ENCODE assay signal across 11 mouse cellular contexts in the genomic region with DNA sequence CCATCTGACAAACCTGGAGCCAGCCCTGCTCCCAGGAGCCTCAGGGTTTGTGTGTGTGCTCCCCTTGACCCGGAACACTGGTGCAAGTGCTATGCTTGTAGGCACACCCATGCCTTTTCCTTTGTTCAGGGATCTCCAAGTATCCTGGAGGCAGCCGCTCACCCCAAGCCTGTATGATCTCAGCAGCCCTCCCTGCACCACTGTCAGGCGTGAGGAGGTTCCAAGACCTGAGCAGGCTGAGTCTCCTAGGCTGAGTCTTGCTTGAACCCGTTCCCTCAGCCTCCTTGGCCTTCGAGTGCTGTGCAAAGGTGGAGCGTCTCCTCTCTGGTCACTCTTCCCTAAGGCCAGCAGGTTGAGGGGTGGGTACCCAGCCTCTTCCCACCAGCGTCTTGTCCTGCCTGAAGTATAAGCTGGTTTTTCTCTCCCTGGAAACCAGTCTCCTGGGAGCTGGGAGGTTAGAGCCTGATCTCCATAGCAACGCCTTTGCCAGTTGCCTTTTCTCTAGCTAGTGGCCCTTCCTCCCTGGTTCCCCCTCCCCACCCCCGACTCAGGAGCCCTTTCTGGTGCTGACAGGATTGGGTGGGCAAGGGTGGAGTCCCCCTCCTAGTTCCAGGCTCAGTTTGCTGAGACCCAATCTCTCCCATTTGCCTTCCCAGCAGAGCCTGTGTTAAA. TPM values are rescaled to one million over a fixed set of nuclear protein-coding genes. Genes with fewer than 3 reads are reported as not detected.
DNase-seq lines count a peak whose midpoint lies in the region; ATAC-seq lines count a peak whose summit lies in the region.
"Had no signal": no experiment of that assay in that cellular context is flagged by ENCODE, and none has a peak within 500 bp of the region (broad histone marks: within the 10 kb centered on the region; RNA-seq: fewer than 3 reads in every experiment).

No protein-coding gene starts in this region.

- no peak for DNase-seq in heart, embryonic 10.5 days (ENCODE audit: low spot score)
- DNase-seq in heart, postnatal 14 days = no peak
- DNase-seq in embryonic facial prominence, embryonic 14.5 days (ENCODE audit: low spot score) = peak; percentile 79
- DNase-seq in limb, embryonic 10.5 days (ENCODE audit: low spot score) = no peak
- DNase-seq in layer of hippocampus, adult 8-10 months (ENCODE audit: low spot score in 2 of 2) = no peak
- no peak for DNase-seq in right cerebral cortex, adult 18-20 months
- DNase-seq: cerebellum, adult 11-12 months had no signal

- H3K27ac ChIP-seq in heart, embryonic 10.5 days = peak overlapping the region; percentile 6; the same call in 1 of the 2 replicates
- H3K27ac ChIP-seq in embryonic facial prominence, embryonic 14.5 days (replicated peaks; ENCODE audit: low read depth, low read length) = peak overlapping the region; percentile 28; the same call in 1 of the 2 replicates
- H3K27ac ChIP-seq in limb, embryonic 10.5 days = peak overlapping the region; percentile 66
- peak overlapping the region; percentile 74 for H3K27ac ChIP-seq in neural tube, embryonic 14.5 days (ENCODE audit: low read depth, low read length)

- WGBS in heart, embryonic 10.5 days = 40% methylated on average over 9 of the region's 9 CpGs
- WGBS in embryonic facial prominence, embryonic 14.5 days = 28% methylated on average over 9 of the region's 9 CpGs
- 35% methylated on average over 9 of the region's 9 CpGs for WGBS in limb, embryonic 10.5 days
- 18% methylated on average over 9 of the region's 9 CpGs for WGBS in neural tube, embryonic 14.5 days

- H3K4me1 ChIP-seq in heart, embryonic 10.5 days = peaks cover 59% of the 10 kb centered on the region
- peaks cover 43% of the 10 kb centered on the region for H3K4me1 ChIP-seq in embryonic facial prominence, embryonic 14.5 days (ENCODE audit: control insufficient read depth, insufficient read depth, low read length)
- peaks cover 59% of the 10 kb centered on the region for H3K4me1 ChIP-seq in limb, embryonic 10.5 days
- H3K4me1 ChIP-seq in neural tube, embryonic 14.5 days (ENCODE audit: control insufficient read depth, insufficient read depth, low read length) = peaks cover 48% of the 10 kb centered on the region

- peaks cover 24% of the 10 kb centered on the region for H3K36me3 ChIP-seq in heart, embryonic 10.5 days
- H3K36me3 ChIP-seq in embryonic facial prominence, embryonic 14.5 days (ENCODE audit: control insufficient read depth, insufficient read depth, low read length) = no peaks in the 10 kb centered on the region
- peaks cover 20% of the 10 kb centered on the region for H3K36me3 ChIP-seq in limb, embryonic 10.5 days
- H3K36me3 ChIP-seq in neural tube, embryonic 14.5 days (ENCODE audit: control insufficient read depth, insufficient read depth, low read length) = no peaks in the 10 kb centered on the region

- no peak overlapping the region for H3K4me3 ChIP-seq in heart, embryonic 10.5 days
- no peak overlapping the region for H3K4me3 ChIP-seq in embryonic facial prominence, embryonic 14.5 days (ENCODE audit: low read depth, low read length)
- H3K4me3 ChIP-seq in limb, embryonic 10.5 days = no peak overlapping the region
- H3K4me3 ChIP-seq in neural tube, embryonic 14.5 days (ENCODE audit: low read depth, low read length) = no peak overlapping the region
- H3K4me3 ChIP-seq: myocyte had no signal

- no peak overlapping the region for H3K9ac ChIP-seq in embryonic facial prominence, embryonic 14.5 days (ENCODE audit: low read depth, low read length)
- no peak overlapping the region for H3K9ac ChIP-seq in neural tube, embryonic 14.5 days (replicated peaks; ENCODE audit: low read depth, low read length)

- peaks cover 16% of the 10 kb centered on the region; the same call in 1 of the 2 replicates for H3K27me3 ChIP-seq in heart, embryonic 10.5 days (ENCODE audit: insufficient read depth, poor library complexity, severe bottlenecking)
- no peaks in the 10 kb centered on the region for H3K27me3 ChIP-seq in embryonic facial prominence, embryonic 14.5 days (replicated peaks; ENCODE audit: control insufficient read depth, insufficient read depth, low read length)
- H3K27me3 ChIP-seq in limb, embryonic 10.5 days (ENCODE audit: low read depth, poor library complexity, severe bottlenecking) = peaks cover 11% of the 10 kb centered on the region; the same call in 1 of the 2 replicates
- H3K27me3 ChIP-seq in neural tube, embryonic 14.5 days (ENCODE audit: control insufficient read depth, insufficient read depth, low read length) = no peaks in the 10 kb centered on the region; the same call in 1 of the 2 replicates

- no peak; the same call in 1 of the 2 replicates for ATAC-seq in embryonic facial prominence, embryonic 14.5 days (ENCODE audit: low read depth)
- peak; percentile 50 for ATAC-seq in neural tube, embryonic 14.5 days (ENCODE audit: low read depth)
- ATAC-seq in inflammation-experienced regulatory T-cells, adult 6 months = no peak
- ATAC-seq: Patski had no signal

- no peaks in the 10 kb centered on the region for H3K9me3 ChIP-seq in heart, embryonic 10.5 days
- H3K9me3 ChIP-seq in embryonic facial prominence, embryonic 14.5 days (ENCODE audit: control insufficient read depth, low read length) = no peaks in the 10 kb centered on the region
- H3K9me3 ChIP-seq in limb, embryonic 10.5 days (replicated peaks) = no peaks in the 10 kb centered on the region
- H3K9me3 ChIP-seq in neural tube, embryonic 14.5 days (ENCODE audit: control insufficient read depth, low read length) = no peaks in the 10 kb centered on the region

- H3K4me2 ChIP-seq in embryonic facial prominence, embryonic 14.5 days (ENCODE audit: low read depth, low read length) = no peak overlapping the region
- 0 out of 2 replicates have a peak overlapping the region, but pooled peaks have one; percentile 4 for H3K4me2 ChIP-seq in neural tube, embryonic 14.5 days (ENCODE audit: low read depth, low read length)

- intact Hi-C loops in heart, postnatal 14 days (cut with DNase I) = no loop called here

RNA-seq across cellular contexts. Expression of a gene that starts 24.0 kb away (rescaled TPM):
- polyA plus RNA-seq in heart, embryonic 10.5 days (2016; fragmentation: Nextera tagmentation; extraction: Ambion mirVana) = 0.43 and 1.0 TPM in 2 replicates
- 1 to 10 TPM; 2.1 to 5.2 TPM for total RNA-seq in heart, postnatal 14 days (2021)
- 2.1 and 2.4 TPM in 2 replicates for polyA plus RNA-seq in embryonic facial prominence, embryonic 14.5 days (2014; fragmentation: Nextera tagmentation; extraction: Ambion mirVana)
- 0.72 and 0.75 TPM in 2 replicates for polyA plus RNA-seq in limb, embryonic 10.5 days (2016; fragmentation: Nextera tagmentation; extraction: Ambion mirVana)
- polyA plus RNA-seq in neural tube, embryonic 14.5 days (2014; fragmentation: Nextera tagmentation; extraction: Ambion mirVana) = 0.40 and 1.1 TPM in 2 replicates
- polyA plus RNA-seq in inflammation-experienced regulatory T-cells, adult 6 months (2017; shearing (Covaris generic)) = 10 to 100 TPM; 77.7 to 87.6 (median 81.4) TPM
- 10 to 100 TPM; 23.8 to 34.0 (median 31.7) TPM for total RNA-seq in layer of hippocampus, adult 8-10 months (2022)
- polyA plus RNA-seq: Patski had no signal

Comparison
In these comparisons a context has a peak if more than half of its experiments do, and no peak if none do; other contexts are left out.
1. H3K27ac ChIP-seq: peak in every context shown above with its lines; median percentile 74 in neural tube, embryonic 14.5 days; 66 in limb, embryonic 10.5 days; 28 in embryonic facial prominence, embryonic 14.5 days; 6 in heart, embryonic 10.5 days.
2. RNA of a gene that starts 24.0 kb away (polyA plus RNA-seq): 77.7 to 87.6 TPM in inflammation-experienced regulatory T-cells, adult 6 months; 2.1 to 2.4 TPM in embryonic facial prominence, embryonic 14.5 days, 0.43 to 1.0 TPM in heart, embryonic 10.5 days, 0.72 to 0.75 TPM in limb, embryonic 10.5 days and 0.40 to 1.1 TPM in neural tube, embryonic 14.5 days; every median in the first group is over 10 times any median in the second.